Mouse (Mus musculus) heart, postnatal 0 days (tissue): ENCODE results near the gene Pfkfb1.

Source experiments
- CTCF ChIP-seq: IDR thresholded peaks from 2 replicates; pipeline ENCODE4 v1.5.1; 2016; ENCODE audit warnings: antibody characterized with exemption, control low read depth, low read depth
- EP300 ChIP-seq: IDR thresholded peaks from 2 replicates; pipeline ENCODE4 v1.6.1; 2016; ENCODE audit warnings: antibody characterized with exemption, low read depth

- no peak for TF ChIP-seq CTCF
- no peak for TF ChIP-seq EP300
These were observed 47.9 kb upstream of the Pfkfb1 start for GRCm38 (mm10) chrX:150540111-150540510.
